Mouse (Mus musculus): ENCODE data around the gene Stat6.

Stat6 gene

DNA sequence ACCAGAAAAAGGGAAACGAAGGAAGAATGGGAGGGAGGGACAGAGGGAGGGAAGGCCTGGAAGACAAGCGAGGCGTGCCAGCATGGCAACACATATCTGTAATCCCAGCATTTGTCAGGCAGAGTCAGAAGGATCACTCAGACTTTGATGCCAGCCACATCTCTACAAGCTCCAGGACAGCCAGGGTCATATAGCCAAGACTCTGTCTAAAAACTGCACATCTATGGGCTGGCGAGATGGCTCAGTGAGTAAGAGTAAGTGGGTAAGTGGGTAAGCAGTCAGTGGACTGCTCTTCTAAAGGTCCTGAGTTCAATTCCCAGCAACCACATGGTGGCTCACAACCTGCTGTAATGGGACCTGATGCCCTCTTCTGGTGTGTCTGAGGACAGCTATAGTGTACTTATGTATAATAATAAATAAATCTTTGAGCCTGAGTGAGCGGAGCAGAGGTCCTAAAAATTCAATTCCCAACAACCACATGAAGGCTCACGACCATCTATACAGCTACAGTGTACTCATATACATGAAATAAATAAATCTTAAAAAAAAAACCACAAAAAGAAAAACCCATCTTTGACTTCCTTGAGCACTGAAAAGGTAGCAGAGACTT, 31.4 kb downstream of the Stat6 start:
- no peak for DNase-seq (ENCODE audit: low spot score in 2 of 2)

DNA sequence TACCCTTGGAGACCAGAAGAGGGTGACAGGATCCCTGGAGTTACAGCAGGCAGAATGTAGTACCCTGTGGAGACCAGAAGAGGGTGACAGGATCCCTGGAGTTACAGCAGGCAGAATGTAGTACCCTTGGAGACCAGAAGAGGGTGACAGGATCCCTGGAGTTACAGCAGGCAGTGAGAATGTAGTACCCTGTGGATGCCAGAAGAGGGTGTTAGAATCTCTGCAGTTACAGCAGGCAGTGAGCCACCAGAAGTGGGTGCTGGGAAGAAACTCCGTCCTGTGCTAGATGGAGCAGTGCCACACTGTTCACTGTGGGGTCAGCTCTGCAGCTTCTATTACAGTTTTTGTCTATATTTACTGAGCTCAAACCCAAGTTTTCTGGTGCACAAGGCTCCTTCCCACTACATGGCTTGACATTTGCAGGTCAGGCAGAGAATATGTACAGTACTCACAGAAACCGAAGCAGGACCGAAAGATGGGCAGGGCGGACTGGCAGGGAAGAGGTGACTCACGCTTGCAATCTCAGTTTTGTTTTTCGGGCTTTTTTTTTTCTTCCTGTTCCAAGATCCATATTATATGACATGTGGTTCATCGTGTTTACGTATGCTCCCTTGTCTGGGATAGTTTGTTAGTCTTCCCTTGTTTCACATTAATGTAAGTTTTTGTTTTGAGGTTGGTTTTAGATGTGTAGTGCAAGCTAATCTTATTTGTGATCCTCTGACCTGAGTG, 32.2 kb downstream of the Stat6 start:
- peak; percentile 84 to 87 for DNase-seq (ENCODE audit: low spot score in 2 of 2)

DNA sequence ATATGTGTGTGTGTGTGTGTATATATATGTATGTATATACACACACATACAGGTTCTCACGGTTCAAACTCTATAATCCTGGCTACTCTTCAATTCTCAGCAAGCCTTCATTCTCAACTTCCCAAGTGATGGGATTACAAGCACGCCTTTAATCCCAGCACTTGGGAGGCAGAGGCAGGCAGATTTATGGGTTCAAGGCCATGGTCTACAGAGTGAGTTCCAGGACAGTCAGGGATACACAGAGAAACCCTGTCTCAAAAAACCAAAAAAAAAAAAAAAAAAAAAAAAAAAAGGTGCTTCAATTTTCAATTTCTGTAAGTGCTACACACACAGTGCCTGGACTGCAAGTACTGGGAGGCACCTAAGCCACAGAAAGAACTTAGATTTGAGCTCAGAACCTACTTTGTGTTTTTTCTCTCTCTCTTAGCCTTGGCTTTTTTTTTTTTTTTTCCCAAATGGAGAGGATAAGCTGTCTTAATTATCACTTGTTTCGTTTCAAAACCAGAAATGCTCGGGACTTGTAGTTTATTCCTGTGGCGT, 33.1 kb downstream of the Stat6 start:
- no peak for DNase-seq (ENCODE audit: low spot score in 2 of 2)

DNA sequence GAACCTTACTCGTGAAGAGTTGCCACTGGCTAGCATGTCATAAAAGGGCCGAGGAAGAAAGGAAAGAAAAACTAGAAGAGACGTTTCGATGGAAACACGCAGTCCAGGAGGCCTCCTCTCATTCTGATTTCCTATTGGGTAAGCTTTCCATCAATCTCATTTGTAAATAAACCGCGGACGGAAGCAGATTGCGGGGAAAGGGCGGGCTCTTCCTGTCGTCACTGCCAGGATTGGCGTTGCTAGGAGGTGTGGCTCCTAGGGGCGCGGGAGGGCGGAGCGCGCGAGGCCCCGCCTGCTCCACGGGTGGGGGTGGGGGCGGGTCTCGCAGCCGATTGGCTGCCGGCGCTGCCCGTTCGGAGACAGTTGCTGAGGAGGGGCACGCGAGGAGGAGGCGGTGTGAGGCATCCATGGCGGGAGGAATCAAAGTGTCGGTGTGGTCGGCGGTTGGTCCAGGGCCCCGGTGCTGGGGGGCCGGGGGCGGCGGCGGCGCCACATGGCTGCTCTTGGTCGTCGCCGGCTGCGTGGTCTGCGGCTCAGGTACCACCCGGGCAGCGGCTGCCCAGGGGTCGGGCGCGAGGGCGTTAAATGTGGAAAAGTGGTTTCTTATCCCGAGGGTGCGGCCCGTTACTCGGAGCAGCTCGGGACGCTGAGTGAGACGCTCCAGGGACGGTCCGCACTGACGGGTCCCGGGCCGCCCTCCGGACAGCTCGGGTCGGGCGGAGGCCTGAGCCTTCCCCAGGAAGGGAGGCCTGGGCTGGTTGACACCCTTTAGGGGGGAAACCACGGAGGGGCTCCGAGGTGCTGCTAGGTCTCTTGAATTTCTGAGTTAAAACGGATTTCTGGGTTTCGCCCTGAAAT, 34.1 kb downstream of the Stat6 start:
- DNase-seq (ENCODE audit: low spot score in 2 of 2): peak; percentile 92 to 93

DNA sequence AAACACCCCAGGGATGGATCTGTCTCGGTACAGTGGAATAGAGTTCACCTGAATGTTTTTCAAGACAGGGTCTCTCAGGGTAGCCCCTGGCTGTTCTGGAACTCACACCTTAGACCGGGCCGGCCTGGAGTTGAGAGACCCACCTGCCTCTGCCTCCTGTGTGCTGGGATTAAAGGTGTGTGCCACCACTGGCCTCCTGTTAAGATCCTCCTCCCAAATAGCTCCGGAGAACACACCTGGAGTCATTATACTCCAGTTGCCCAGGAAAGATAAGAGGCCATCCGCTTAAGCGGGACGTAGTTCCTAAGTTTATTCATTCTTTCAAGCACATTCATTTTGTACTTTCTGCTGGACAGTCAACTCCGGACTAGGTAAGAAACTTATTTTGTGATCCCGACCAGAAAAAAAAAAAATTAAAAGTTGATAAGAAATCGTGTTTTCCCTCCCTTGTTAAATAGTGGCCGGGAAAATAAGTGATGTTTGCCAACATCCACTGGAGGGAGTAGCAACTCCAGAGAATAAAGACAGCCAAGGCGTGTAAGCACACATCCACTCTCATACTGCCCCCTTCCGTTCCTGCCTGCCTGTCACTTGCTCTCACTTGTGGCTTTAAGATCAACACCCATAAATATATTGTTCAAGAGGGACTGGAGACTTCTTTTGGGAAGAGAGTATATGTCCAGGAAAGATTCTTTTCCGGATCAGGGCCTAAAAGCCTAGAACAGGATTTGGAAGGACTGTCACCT, 35.0 kb downstream of the Stat6 start:
- DNase-seq (ENCODE audit: low spot score in 2 of 2): peak; percentile 69 to 78

DNA sequence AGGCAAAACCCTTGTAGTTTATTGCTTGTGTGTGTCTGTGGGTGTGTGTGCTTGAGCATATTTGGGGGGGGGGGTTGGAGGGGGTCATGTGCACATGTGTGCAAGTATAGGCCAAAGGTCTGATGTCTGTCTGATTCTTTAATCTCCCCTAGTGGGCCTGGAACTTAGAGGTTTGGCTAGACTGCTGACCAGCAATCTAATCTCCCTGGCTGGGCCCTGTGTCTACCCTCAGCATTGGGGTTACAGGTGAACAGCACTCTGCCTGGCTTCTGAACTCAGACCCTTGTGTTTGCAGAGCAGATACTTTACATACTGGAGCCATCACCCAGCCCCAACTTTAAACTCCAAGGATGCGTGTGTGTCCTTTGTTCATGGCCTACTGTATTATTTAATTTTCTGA, 36.4 kb downstream of the Stat6 start:
- DNase-seq (ENCODE audit: low spot score in 2 of 2): no peak

DNA sequence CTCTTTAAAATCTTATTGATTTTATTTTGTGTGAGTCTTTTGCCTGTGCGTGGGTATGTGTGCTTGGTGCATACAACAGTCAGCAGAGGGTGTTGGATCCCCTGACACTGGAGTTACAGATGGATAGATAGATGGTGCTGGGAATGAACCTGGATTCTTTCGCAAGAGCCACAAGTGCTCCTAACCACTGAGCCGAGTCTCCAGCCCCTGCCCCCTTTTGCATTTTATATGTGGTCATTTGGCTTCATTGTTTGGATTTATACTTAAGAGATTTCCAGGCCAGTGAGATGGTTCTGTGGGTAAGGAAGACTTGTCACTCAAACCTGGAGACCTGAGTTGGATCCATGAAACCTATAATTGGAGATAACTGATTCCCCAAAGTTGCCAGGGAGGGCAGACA, 37.1 kb downstream of the Stat6 start:
- no peak for DNase-seq (ENCODE audit: low spot score in 2 of 2)

DNA sequence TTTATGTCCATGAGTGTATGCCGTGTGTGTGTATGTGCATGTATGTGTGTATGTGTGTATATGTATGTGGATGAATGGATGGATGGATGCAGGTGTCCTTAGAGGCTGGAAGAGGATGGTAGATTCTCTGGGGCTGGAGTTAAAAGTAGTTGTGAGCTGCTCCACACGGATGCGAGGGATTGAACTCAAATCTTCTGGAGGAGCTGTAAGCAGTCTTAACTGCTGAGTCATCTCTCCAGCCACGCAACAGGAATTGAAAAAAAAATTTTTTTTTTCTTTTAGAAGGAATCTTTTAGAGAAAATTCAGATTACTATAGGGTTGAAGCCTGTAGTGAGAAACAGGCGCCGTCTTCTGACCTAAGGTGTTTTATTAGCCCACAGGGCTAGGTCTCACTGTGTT, 40.1 kb downstream of the Stat6 start:
- no peak for DNase-seq (ENCODE audit: low spot score in 2 of 2)

DNA sequence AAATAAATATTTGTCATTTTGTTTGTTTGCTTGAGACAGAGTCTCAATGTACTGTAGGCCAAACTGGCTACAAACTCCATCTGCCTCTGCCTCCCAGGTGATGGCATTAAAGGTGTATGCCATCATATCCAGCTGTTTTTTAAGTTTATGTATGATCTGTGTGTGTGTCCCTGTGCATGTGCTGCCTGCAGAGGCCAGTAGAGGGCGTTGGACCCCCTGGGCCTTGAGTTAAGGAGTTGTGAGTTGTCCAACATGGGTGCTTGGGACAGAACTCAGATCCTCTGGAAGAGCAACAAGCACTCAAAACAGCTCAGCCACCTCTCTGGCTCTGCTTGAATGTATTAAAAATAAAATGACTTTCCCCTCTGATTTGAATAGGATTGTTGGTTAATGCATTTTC, 48.3 kb downstream of the Stat6 start:
- DNase-seq (ENCODE audit: low spot score in 2 of 2): no peak

DNA sequence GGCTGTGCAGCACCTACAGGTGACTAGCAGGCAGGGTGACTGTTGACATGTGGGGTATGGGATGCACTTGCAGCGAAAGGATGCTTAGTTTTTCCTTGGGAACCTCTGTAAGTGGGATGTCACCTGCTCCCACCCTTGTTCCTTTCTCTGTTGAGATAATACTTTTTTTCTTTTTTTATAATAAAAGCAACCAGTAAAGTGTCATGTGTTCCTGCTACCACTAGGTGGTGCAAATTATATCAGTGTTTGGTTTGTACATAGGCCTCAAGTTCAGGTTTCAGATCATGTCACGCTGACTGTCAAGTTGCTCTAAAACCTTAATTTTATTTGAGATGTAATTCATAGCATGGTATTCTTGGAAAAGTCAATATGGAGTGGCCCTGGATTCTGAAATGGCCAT, 51.9 kb downstream of the Stat6 start:
- no peak for DNase-seq (ENCODE audit: low spot score in 2 of 2)

DNA sequence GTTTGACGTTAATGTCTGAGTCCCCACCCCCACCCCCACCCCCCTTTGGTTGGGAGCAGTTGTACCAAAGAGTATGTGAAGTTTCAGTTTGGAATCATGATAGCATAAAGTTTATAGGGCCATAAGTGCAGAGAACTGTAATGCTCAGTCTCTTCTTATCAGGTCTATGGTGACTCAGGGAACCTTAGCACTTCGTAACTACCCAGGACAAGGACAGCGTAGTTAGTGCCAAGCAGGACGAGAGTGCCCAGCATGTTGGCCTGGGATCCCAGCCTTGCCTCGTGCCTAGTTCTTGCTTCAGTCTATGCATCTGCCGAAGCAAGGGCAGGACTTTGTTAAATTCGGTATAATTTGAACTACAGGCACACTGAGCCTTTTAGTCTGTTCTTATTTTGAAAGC, 53.0 kb downstream of the Stat6 start:
- no peak for DNase-seq (ENCODE audit: low spot score in 2 of 2)

DNA sequence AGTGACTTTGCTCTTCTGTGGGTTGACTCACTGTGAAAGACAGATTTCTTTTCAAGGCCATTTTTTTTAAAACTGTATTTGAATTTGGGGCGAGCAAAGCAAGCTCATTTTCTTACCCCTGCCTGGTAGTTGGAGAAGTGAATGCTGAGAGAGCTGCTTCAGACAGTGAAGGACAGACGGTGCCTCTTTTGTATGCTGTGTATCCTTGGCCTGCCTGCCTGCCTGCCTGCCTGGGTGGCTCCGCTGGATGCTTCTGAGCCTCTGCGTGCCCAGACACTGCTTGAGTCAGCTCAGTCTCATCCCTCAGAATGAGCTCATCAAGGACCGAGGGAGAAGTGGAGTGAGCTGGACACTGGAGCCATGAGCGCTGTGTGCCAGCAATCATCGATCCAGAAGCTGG, 56.2 kb downstream of the Stat6 start:
- DNase-seq (ENCODE audit: low spot score in 2 of 2): no peak

DNA sequence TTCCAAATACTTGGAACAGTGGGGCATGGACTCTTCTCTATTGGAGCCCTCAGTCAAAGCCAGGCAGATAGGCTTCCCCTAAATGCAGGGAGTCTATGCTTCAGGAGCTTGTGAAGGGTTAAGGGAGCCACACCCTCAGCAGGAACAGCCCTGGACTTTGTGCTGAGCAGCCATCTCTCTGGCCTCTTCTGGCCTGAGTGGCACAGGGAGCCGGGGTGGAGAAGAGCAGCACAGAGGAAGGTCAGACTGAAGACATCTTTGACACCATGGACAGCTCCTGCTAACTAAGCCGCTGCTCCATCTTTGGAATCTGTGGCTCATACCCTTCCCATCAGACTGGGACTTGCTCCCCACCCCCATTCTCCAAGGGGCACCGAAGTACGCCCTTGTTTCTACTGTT, 60.5 kb downstream of the Stat6 start:
- DNase-seq (ENCODE audit: low spot score in 2 of 2): no peak

DNA sequence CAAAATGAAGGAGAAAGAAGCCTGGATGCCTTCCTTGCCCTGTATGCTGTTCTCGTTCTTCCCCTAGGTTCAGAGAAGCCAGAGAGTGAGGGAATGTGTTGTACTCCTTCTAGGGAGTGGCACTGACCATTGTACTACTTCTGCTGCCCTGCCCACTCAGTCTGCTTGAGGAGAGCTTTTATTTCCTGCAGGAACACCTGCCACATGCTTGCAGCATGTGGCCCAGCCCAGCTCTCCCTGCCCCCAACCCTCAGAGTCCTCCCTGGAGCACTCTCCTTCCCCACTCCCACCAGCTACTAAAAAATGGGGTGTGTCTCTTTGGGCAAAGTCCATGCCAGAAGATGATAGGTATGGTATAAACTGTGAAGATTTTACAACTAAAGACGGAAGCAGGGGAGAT, 61.5 kb downstream of the Stat6 start:
- no peak for DNase-seq (ENCODE audit: low spot score in 2 of 2)

DNA sequence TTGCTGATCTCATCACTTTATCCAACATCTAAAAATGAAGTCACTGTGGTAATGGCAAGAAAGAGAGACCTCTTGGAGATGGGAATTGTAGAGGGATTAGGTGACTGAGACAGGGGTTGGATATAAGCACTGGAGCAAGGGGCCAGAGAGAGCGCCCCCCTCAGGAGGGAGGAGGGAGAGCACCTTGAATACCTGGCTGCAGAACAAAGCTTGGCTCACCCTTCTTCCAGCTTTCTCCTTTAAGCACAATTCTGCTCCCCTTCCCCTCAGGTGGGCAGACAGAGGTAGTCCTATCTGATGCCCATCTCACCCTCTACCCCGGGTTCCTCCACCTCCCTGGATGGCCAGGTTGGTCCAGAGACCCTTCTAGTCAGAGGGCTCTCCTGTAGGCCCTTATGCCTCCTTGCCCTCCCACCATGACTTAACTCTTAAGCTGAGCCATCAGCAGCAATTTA, 62.0 kb downstream of the Stat6 start, which contains the start of gene Myo1a:
Gene Myo1a, plus strand, starts transcription at position 405 of the 455 bp plus-strand sequence.
- no peak for DNase-seq (ENCODE audit: low spot score in 2 of 2)

DNA sequence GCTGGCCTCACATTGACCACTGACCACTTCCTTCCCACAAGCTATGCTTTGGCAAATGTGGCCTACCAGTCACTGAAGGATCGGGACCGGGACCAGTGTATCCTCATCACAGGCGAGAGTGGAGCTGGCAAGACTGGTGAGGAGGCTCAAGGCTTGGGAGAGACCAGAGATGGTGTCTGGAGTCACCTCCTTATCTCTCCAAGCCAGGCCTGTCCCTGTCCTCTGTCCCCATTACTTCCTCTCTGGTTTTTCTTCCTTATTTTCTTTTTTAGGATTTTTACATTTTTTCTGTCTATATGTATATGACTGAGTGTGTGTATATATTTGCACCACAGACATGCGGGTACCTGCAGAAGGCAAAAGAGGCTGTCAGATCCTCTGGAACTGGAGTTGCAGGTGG, 63.0 kb downstream of the Stat6 start:
- DNase-seq (ENCODE audit: low spot score in 2 of 2): no peak

DNA sequence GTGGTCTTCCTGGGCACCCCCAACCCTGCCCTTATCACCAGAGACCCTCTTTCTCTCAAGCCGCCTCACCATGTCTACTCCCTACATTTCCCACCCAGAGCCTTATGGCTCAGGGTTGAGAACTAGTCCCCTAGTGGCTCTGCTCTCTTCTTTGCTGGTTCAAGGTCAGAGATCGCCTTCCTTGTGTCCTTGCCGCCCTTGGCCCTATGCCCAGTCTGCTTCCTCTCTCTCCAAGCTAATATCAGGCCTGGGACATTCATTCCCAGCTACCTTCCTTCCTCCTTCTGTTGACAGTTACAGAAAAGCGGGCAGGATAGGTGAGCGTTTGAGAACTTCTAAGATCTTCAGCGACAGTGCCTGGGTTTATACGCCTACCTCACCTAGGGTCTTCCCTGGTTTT, 64.9 kb downstream of the Stat6 start:
- DNase-seq (ENCODE audit: low spot score in 2 of 2): no peak

DNA sequence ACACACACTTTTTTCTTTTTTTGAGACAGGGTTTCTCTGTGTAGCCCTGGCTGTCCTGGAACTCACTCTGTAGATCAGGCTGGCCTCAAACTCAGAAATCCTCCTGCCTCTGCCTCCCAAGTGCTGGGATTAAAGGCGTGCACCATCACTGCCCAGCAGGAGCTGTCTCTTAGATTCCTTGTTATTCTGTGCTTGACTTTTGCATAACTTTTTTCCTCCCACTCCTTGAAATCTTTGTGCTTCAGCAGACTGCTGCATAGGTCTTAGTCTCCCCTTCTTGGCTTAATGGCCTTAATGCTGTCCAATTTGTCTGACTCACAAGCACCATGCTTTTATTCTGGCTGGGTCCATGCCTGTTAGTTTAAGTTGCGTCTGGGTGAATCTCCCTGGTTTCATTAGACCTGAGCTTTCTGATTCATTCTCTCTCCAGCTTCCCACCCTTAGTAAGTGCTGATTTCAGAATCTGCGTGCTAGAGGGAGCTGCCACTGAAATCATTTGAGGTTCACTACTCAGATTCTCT, 66.1 kb downstream of the Stat6 start:
- DNase-seq (ENCODE audit: low spot score in 2 of 2): no peak

DNA sequence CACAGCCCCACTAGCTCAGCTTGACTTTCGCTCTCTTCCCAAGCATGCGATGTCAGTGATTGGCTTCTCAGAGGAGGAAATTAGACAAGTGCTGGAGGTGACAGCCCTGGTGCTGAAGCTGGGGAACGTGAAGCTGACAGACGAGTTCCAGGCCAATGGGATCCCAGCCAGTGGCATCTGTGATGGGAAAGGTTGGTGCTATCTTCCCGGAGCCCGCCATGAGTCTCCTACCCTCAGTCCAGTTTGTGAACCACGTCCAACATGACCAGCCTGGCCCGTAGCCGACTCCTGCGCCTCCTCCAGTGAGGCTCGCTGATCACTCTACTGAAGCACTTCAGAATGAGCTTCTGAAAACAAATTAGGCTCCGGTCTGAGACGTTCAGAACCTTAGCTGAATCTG, 67.5 kb downstream of the Stat6 start:
- no peak for DNase-seq (ENCODE audit: low spot score in 2 of 2)

Measured in spleen, postnatal 4 days (tissue).